Mouse (Mus musculus) megakaryocyte progenitor cell, adult 5-6 weeks (primary cell): ENCODE results near the gene Btbd9. TPM values are rescaled to one million over a fixed set of nuclear protein-coding genes. Genes with fewer than 3 reads are reported as not detected.
"Not testable (repeated sequence)": the region's sequence is repeated elsewhere in the genome, so short reads cannot be mapped to it uniquely, and the experiment has no call there.

Experiments
- ATAC-seq: replicated peaks from 2 replicates; pipeline ENCODE4 v1.8.0; 2016; ENCODE audit warnings: mild to moderate bottlenecking, moderate TSS enrichment, inconsistent platforms; ENCODE audit not compliant: poor library complexity
- total RNA-seq, 2 experiments: library from RNA; stranded (forward) in 1 of 2; stranded (reverse) in 1 of 2; fragments of 157-497, 149-512 nt in 1 of 2; fragments of 200-1000 nt in 1 of 2; gene quantifications; 2 replicates each; pipeline versions ENCODE4 v1.2.3 to v1.2.4; 2015 to 2017

The Btbd9 gene
- total RNA-seq, 2 experiments from 2014 or later, result 17.2 to 25.4 TPM

GRCm38 (mm10) chr17:30518431-30519171, 57.7 kb downstream of the Btbd9 start:
- peak; percentile 98 for ATAC-seq

DNA sequence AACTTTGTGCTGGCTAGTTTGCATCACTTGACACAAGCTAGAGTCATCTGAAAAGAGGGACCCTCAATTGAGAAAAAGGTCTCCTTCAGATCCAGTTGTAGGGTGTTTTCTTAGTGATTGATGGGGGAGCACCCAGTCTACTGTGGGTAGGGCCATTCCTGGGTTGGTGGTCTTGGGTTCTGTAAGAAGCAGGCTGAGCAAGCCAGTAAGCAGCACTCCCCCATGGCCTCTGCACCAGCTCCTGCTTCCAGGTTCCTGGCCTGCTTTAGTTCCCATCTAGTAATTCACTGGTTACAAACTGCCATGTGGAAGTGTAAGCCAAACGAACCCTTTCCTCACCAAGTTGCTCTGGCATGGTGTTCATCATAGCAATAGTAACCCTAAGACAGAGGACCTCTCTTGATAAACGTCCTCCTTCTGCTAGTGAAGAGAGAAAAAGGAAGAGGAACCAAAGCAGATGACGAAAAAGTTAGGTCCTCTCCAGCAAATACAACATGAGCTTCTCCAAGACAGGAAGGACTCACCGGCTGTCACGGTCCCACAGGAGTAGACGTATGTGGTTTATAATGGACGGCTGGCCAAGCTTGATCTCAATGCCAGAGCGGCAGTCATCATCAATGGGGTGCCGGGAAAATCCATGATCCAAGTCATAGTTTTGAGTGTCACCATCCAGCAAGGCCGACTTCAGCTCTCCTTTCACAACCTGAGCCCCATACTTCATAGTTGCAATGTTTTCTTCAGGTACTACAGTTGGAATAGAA, 59.5 kb downstream of the Btbd9 start:
- ATAC-seq, result no peak

GRCm38 (mm10) chr17:30515401-30515800, 60.9 kb downstream of the Btbd9 start:
- no peak for ATAC-seq

GRCm38 (mm10) chr17:30513034-30513433, 63.3 kb downstream of the Btbd9 start:
- ATAC-seq, result no peak

DNA sequence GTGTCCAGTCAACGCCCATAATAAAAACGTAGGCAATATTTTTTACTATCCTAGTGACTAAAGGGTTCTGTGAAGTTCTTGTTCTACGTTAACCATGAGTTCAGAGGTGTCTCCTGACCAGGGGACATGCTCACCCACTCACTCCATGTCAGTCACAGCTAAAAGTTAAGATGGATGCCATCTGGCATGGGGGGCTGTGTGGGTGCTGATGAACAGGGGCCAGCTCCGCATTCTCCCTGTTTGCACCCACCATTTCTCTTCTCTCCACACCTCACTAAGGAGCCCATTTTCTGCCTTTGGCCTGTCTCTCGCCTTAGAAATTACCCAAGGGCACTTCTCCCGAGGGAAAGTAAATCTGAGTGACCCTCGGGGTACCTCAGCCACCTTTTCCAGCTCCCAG, 63.8 kb downstream of the Btbd9 start:
- no peak for ATAC-seq

GRCm38 (mm10) chr17:30512007-30512406, 64.3 kb downstream of the Btbd9 start:
- no peak for ATAC-seq

DNA sequence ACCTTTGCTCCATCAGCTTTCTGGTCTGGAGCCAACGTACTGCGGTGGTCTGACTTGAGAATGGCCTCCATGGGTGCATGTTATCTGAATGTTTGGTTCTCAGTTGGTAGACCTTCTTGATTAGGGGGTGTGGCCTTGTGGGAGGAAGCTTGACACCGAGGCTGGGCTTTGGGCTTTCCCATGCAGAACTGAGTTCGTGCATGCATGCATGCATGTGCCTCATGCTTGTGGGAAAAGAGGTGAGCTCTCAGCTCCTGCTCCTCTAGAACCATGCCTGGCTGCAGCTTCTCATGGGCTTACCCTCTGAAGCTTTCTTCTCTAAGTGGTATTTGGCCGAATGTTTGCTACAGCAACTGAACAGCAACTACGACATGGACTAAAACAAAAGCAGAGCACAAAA, 64.9 kb downstream of the Btbd9 start:
- no peak for ATAC-seq

DNA sequence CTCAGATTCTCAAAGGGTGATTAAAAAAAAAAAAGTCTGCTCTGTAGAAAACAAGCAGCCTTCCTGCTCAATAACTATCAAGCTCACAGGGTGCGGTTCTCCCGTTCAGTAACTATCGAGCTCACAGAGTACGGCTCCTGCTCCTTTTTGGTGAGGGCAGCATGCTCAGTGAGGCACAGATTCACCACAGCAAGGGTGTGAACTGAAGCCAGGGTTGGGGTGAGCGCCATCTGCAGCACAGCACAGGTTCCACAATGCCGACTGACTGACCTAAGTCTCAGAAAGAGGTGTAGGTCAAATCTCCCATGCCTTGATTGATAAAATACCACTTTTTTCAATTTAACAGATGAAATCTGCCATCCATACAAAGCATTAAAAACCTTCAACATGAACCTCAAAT, 66.1 kb downstream of the Btbd9 start:
- no peak for ATAC-seq

DNA sequence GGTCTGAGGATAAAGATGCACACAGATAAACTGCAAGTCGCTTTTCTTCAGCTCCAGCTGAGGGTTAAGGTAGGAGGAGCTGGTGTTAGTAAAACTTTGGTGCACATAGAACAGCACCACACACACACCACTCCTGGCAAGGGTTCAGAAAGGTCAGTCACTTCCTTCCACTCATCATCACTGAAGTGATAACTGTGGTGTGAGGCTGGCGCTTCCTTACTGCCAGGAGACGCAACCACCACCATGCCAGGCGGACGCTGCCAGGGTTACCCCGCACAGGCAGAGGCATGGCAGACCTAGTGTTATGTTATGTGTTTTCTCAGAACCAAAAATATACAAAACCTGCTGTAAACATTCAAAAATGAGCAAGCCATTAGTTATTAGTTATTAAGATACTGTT, 66.6 kb downstream of the Btbd9 start:
- 0 out of 2 replicates have a peak, but pooled peaks have one; percentile 37 for ATAC-seq

GRCm38 (mm10) chr17:30507636-30508576, 68.4 kb downstream of the Btbd9 start:
- no peak for ATAC-seq

- no peak for ATAC-seq
These were observed 69.4 kb downstream of the Btbd9 start for GRCm38 (mm10) chr17:30506916-30507315.

GRCm38 (mm10) chr17:30499541-30499940, 76.7 kb downstream of the Btbd9 start:
- ATAC-seq, result not testable (repeated sequence)

- no peak for ATAC-seq
These were observed 77.5 kb downstream of the Btbd9 start for GRCm38 (mm10) chr17:30498779-30499178.

DNA sequence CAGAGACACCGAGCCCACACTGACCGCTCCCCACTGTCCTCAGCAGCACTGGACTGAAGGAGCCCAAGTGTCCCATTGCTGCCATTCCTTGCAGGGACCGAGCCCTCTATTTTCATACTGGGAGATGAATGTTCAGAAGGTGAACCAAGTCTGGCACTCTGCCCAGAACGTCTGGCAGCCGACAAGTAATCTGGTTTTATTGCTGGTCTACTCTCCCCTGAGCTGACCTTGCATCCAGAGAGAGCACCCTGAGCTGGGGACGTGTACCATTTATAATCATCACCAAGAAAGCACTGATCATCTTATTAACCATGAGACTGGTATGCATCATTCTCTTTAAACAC, 77.9 kb downstream of the Btbd9 start:
- ATAC-seq, result no peak

- no peak for ATAC-seq
These were observed 78.5 kb downstream of the Btbd9 start for GRCm38 (mm10) chr17:30497525-30498375.

DNA sequence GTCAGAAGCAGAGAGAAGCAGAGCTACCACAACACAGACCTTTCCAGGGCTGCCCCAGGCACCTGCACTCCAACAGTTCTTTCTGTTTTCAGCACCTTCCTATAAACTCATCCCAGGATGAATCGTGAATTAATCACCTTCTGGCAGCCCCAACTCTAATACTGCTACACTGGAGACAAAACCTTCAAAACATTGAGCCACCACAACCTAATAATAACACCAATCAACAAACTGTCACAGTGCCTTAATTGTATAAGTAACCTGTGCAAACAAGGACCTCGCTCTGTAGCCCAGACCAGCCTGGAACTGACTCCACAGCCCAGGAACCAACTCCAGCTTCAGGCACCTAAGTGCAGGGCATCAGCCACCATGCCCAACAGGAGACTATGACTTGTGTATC, 80.7 kb downstream of the Btbd9 start:
- no peak for ATAC-seq

DNA sequence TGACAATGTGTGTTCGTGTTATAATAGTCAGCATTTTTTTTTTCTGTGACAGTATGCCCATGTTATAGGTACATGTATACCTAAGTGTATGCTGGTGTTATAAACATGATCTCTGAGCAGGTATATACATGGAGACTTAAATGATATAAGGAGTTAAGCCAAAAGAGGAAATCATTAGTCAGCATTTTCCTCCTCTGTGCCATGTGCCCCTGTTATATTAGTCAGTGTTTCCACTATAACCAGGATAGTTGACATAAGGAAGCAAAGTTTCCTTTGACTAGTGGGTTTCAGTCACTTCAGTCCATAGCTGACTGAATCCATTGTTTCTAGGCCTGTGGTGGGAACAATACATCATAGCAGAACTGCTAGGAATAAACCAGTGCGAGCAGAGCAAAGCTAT, 81.1 kb downstream of the Btbd9 start:
- no peak for ATAC-seq

DNA sequence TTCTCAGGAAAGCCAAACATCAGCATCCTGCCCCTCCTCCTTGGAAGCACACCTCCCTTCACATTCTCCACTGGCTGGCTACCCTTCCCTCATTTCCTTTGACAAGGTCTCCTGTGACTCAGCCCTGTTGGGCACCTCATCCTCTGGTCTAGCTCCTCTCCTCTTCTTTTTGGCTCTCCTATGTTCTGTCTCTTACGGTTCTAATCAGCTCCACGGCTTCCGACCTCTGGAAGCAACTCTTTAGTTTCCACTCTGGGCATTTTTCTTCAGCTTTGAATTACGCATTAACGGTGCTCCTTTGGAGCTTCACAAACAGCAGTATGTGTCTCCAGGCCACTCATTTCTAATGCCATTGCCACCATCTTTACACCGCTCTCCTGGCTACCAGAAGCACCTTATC, 82.8 kb downstream of the Btbd9 start:
- ATAC-seq, result no peak

GRCm38 (mm10) chr17:30492191-30492590, 84.1 kb downstream of the Btbd9 start:
- ATAC-seq, result no peak

DNA sequence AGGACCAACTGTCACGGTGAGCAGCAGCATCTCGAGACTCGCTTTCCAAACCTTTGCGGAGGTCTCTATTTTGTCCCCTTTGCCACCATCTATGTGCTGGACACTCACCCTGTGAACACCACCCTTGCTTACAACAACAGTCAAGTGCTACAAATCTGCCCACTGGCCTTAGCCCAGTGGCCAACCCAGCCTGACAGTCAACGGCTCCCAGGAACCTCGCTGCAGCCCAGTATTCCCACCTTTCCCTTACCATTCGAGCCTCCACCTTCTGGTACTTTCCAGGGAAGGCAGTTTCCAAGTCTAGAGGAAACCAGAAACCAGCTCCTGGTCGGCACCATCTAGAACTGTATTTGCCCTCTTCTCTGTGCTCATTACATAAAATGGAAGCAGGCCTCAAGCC, 84.7 kb downstream of the Btbd9 start:
- no peak for ATAC-seq
